Mouse (Mus musculus): ENCODE data around the gene Filip1l. TPM values are rescaled to one million over a fixed set of nuclear protein-coding genes. Genes with fewer than 3 reads are reported as not detected.

Gene Filip1l
- polyA plus RNA-seq, 1 experiment from 2014 or later: 32.6 TPM

DNA sequence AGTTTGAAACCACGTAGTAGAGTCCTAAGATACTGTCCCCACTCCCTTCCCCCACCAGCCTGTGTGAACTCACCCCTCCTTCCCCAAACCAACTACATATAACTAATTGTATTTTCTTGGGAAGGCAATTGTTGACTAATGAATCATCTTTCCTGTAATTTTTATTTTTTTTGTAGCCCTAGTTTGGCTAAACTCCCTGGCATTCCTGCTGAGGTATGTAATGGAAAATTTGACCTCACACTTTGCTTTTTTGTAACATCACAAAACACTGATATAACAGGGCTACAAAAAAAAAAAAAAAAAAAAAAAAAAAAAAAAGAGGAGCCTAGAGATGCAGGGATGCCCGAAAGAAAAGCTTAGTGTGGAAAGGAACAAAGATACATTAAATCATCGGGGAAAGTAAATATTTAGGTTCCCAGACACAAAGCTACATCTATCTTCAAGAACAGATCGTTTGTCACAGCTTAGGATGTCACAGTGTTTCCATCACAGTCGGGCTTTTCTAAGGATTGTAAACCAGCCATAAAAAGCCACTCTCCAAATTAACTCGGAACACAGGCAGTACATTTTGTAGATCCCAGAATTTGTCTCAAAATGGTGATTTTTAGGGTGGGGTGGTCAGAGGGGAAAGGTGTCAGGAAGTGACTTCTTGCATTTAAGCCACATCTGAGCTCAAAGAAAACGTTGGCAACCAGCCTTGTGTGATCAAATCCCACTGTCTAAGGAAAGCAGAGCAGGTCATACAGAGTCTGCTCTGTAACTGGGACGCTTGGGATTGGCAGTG is 68.1 kb downstream of the Filip1l start:
- Histone ChIP-seq H3K4me2 (ENCODE audit: low read depth, low read length) (no peak overlapping the region), H3K27ac (ENCODE audit: low read length) (peak overlapping the region; percentile 73), H3K4me3 (ENCODE audit: low read length) (no peak overlapping the region), H3K9ac (ENCODE audit: low read length) (no peak overlapping the region), H3K9me3 (ENCODE audit: control insufficient read depth, low read length) (no peaks in the 10 kb centered on the region), H3K27me3 (ENCODE audit: control insufficient read depth, insufficient read depth, low read depth, low read length) (no peaks in the 10 kb centered on the region), H3K4me1 (replicated peaks; ENCODE audit: control insufficient read depth, insufficient read depth, low read length) (peaks cover 27% of the 10 kb centered on the region), H3K36me3 (ENCODE audit: control insufficient read depth, insufficient read depth, low read length) (no peaks in the 10 kb centered on the region)
- peak; percentile 72 for ATAC-seq (ENCODE audit: low read depth)
- 16% methylated on average over 8 of the region's 8 CpGs for WGBS

DNA sequence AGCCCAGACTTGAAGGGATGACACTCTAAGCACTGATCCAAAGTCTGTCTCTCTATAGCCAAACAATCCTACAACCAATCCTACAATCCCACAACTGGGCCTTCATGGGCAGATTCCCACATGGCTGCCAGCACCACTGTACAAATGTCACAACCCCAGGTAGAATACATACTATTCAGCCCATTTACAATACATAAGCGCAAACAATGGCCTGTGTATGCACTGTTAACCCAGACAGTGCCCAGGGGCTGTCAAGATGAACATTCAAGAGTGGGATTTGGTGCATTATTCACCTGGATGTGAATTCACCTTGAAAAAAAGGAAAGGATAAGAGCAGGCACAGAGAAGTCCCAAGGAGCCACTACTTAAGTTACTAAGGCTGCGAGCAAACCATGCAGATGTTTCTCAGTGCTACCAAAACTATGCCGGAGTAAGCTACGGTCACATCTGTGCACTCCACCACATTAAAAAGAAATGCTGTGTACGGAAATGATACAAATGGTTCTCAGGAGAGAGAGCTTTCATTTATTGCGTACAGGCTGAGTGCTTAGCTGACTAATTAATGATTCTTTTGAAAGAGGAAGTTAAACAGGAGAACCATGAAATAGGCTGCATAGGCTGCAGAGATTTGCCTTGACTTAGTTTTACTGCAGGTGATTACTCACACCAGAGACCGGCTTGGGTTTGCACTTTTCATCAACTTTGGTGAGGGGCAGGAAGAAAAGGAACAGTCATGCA is 69.0 kb downstream of the Filip1l start:
- 59% methylated on average over 7 of the region's 7 CpGs for WGBS
- Histone ChIP-seq H3K9ac (ENCODE audit: low read length) (no peak overlapping the region), H3K27me3 (ENCODE audit: control insufficient read depth, insufficient read depth, low read depth, low read length) (no peaks in the 10 kb centered on the region), H3K4me1 (replicated peaks; ENCODE audit: control insufficient read depth, insufficient read depth, low read length) (peaks cover 25% of the 10 kb centered on the region), H3K27ac (ENCODE audit: low read length) (peak overlapping the region; percentile 54), H3K9me3 (ENCODE audit: control insufficient read depth, low read length) (no peaks in the 10 kb centered on the region), H3K4me2 (ENCODE audit: low read depth, low read length) (no peak overlapping the region), H3K4me3 (ENCODE audit: low read length) (no peak overlapping the region), H3K36me3 (ENCODE audit: control insufficient read depth, insufficient read depth, low read length) (no peaks in the 10 kb centered on the region)
- ATAC-seq (ENCODE audit: low read depth): no peak

DNA sequence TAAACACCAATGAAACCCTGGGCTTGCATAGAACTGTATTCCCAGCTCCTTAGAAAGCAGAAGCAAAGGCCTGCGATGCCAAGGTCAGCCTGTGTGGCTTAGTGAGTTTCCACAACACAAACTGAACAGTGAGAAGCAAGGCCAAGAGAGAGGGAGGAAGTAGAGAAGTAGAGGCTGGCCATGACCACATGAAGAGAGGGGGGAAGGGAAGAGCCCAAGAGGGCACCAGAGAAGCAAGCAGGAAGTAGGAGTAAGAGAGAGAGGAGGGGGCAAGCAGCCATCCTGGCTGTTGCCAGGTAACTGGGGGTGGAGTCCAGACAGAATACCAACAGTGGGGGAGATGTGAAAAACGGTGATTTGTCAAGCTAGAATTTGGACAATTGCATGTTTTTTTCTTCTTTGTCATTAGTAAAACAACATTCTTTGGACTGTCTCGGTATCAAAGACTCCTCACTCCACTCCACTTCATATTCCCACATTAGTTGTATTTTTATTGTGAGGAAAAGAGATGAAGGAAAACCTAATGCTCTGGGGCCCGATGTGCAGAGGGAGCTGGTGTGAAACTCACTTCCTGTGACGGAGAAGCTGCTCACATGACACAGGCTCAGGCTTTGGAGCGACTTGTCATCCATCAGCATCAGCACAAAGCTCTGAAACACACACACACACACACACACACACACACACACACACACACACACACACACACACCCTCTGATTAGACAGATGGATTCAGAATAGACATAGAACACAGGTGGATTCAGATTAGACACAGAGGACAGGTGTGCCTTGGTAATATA is 70.3 kb downstream of the Filip1l start:
- H3K9ac ChIP-seq (ENCODE audit: low read length): no peak overlapping the region
- ATAC-seq (ENCODE audit: low read depth): no peak
- no peaks in the 10 kb centered on the region for H3K27me3 ChIP-seq (ENCODE audit: control insufficient read depth, insufficient read depth, low read depth, low read length)
- no peak overlapping the region for H3K4me2 ChIP-seq (ENCODE audit: low read depth, low read length)
- peaks cover 23% of the 10 kb centered on the region for H3K4me1 ChIP-seq (replicated peaks; ENCODE audit: control insufficient read depth, insufficient read depth, low read length)
- H3K4me3 ChIP-seq (ENCODE audit: low read length): no peak overlapping the region
- no peaks in the 10 kb centered on the region for H3K9me3 ChIP-seq (ENCODE audit: control insufficient read depth, low read length)
- H3K36me3 ChIP-seq (ENCODE audit: control insufficient read depth, insufficient read depth, low read length): no peaks in the 10 kb centered on the region
- no peak overlapping the region for H3K27ac ChIP-seq (ENCODE audit: low read length)
- 46% methylated on average over 6 of the region's 6 CpGs for WGBS

DNA sequence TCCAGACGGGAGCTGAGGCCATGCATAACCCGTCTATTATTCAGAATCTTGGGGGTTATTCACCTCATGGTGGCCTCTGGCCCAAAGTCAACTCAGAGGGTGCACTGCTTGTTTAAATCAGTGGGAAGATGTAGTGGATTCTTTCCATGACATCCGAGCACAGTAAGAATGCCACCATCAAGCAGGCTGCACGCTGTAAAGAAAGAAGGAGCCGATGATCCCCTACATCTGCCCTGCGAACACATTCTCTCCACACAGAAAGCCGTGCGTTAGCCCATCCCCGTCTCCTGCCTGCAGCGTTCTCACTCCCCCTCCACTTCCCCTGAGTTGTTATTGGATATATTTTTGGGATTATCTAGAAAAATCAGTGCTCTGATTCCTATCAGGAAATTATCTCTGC is 73.8 kb downstream of the Filip1l start:
- Histone ChIP-seq H3K9me3 (ENCODE audit: control insufficient read depth, low read length) (no peaks in the 10 kb centered on the region), H3K4me3 (ENCODE audit: low read length) (no peak overlapping the region), H3K4me1 (replicated peaks; ENCODE audit: control insufficient read depth, insufficient read depth, low read length) (peaks cover 12% of the 10 kb centered on the region), H3K36me3 (ENCODE audit: control insufficient read depth, insufficient read depth, low read length) (no peaks in the 10 kb centered on the region), H3K27ac (ENCODE audit: low read length) (no peak overlapping the region), H3K9ac (ENCODE audit: low read length) (no peak overlapping the region), H3K4me2 (ENCODE audit: low read depth, low read length) (no peak overlapping the region), H3K27me3 (ENCODE audit: control insufficient read depth, insufficient read depth, low read depth, low read length) (no peaks in the 10 kb centered on the region)
- WGBS: 54% methylated on average over 10 of the region's 10 CpGs
- no peak for ATAC-seq (ENCODE audit: low read depth)

DNA sequence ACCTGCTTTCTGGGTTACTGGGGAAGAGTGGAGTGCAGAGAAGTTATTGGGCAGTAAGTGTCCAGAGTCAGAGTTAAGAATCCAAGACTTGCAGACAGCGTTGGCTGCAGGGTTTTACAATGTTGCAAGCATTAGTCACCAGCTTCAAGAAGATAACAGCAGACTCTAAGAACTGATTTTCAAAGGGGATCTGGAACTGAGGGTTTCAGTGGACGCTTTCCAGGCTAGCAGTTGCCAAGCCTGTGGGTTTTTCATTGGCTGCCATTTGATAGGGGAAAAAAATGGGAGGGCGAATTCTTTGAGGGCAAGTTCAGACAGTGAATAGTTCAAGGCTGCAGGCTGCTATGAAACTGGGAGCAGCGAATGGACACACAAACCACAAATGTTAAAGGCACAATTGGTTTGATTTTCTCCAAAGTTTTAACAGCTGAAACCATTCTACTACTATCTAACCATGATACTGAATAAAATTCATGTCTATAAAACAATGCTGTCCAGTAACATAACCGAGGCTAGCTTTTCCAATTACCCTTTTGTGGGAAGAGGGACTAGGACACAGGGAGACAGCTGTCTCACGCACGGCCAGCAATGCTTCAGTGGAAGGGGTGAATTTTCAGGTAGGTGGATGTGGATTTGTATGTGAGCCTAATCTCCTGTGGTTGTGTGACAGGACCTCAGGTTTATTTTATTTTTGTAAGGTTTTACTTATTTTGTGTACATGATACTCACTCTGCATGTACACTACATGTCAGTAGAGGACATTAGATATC is 74.8 kb downstream of the Filip1l start:
- Histone ChIP-seq H3K9ac (ENCODE audit: low read length) (no peak overlapping the region), H3K36me3 (ENCODE audit: control insufficient read depth, insufficient read depth, low read length) (no peaks in the 10 kb centered on the region), H3K9me3 (ENCODE audit: control insufficient read depth, low read length) (no peaks in the 10 kb centered on the region), H3K27me3 (ENCODE audit: control insufficient read depth, insufficient read depth, low read depth, low read length) (no peaks in the 10 kb centered on the region), H3K27ac (ENCODE audit: low read length) (no peak overlapping the region), H3K4me2 (ENCODE audit: low read depth, low read length) (no peak overlapping the region), H3K4me3 (ENCODE audit: low read length) (no peak overlapping the region), H3K4me1 (replicated peaks; ENCODE audit: control insufficient read depth, insufficient read depth, low read length) (peaks cover 7% of the 10 kb centered on the region)
- peak; percentile 67; the same call in 1 of the 2 replicates for ATAC-seq (ENCODE audit: low read depth)
- WGBS: 59% methylated on average over 7 of the region's 7 CpGs

DNA sequence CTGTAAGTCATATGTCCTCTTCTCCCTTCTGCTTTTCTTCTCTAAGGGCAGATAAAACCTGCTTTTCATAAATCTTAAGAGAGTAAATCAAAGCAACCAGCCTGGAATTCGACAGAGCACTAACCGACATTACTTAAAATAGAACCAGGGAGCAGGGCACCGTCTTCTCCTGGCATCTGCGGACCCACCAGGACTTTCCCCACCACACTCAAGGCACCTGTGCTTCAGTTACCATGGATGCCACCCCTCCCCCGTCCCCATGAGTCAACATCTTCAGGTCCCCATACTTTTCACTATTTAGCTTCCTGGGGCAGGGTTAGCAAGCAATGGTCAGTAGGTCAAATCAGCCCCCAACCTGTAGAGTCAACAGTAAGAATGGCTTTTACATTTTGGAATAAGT is 76.1 kb downstream of the Filip1l start:
- WGBS: 56% methylated on average over 5 of the region's 5 CpGs
- H3K4me3 ChIP-seq (ENCODE audit: low read length): no peak overlapping the region
- no peaks in the 10 kb centered on the region for H3K27me3 ChIP-seq (ENCODE audit: control insufficient read depth, insufficient read depth, low read depth, low read length)
- H3K4me1 ChIP-seq (replicated peaks; ENCODE audit: control insufficient read depth, insufficient read depth, low read length): peaks cover 2% of the 10 kb centered on the region; the same call in 1 of the 2 replicates
- no peak overlapping the region for H3K9ac ChIP-seq (ENCODE audit: low read length)
- no peaks in the 10 kb centered on the region for H3K9me3 ChIP-seq (ENCODE audit: control insufficient read depth, low read length)
- ATAC-seq (ENCODE audit: low read depth): no peak
- no peaks in the 10 kb centered on the region for H3K36me3 ChIP-seq (ENCODE audit: control insufficient read depth, insufficient read depth, low read length)
- H3K4me2 ChIP-seq (ENCODE audit: low read depth, low read length): no peak overlapping the region
- H3K27ac ChIP-seq (ENCODE audit: low read length): no peak overlapping the region

DNA sequence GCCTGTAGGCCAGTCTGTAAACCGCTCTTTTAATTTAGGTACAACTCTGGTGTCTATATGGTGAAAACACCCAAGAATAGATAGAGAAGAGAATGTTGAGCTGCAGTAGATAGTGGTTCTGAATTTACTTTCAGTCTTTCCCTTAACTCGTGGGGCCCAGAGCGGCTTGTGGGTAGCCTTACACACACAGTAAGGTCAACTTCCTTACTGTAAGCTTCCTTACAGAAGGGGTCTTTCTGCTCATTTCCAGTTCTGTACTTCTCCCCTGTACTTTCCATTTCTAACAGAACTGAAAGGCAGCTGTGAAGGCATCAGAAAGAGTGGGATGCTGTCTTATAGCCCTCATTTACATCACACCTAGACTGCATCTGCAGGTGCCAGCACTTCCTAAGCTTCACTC is 78.4 kb downstream of the Filip1l start:
- Histone ChIP-seq H3K4me1 (replicated peaks; ENCODE audit: control insufficient read depth, insufficient read depth, low read length) (peaks cover 2% of the 10 kb centered on the region; the same call in 1 of the 2 replicates), H3K36me3 (ENCODE audit: control insufficient read depth, insufficient read depth, low read length) (no peaks in the 10 kb centered on the region), H3K9me3 (ENCODE audit: control insufficient read depth, low read length) (no peaks in the 10 kb centered on the region), H3K27ac (ENCODE audit: low read length) (no peak overlapping the region), H3K27me3 (ENCODE audit: control insufficient read depth, insufficient read depth, low read depth, low read length) (no peaks in the 10 kb centered on the region), H3K4me3 (ENCODE audit: low read length) (no peak overlapping the region), H3K4me2 (ENCODE audit: low read depth, low read length) (no peak overlapping the region), H3K9ac (ENCODE audit: low read length) (no peak overlapping the region)
- 84% methylated on average over 3 of the region's 3 CpGs for WGBS
- ATAC-seq (ENCODE audit: low read depth): no peak

DNA sequence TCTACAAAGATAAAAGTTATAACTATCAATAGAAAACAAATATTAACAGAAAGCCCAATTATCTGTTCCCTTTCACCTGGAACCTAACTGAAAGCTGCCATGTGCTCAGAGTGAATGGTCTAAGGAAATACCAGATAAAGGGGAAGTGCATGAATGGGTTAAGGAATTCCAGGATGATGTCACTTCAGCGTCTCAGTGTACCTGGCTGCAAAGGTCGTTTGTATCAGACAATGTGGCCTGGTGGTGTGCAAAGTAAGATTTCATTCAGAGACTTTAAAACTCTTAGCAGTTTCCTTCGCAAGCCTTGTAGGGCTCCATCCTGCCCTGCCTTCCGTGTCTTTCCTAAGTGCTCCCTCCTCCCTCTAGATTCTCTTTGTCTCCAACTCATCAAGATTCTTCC is 80.3 kb downstream of the Filip1l start:
- no peak overlapping the region for H3K4me2 ChIP-seq (ENCODE audit: low read depth, low read length)
- WGBS: 58% methylated on average over 4 of the region's 4 CpGs
- no peak overlapping the region for H3K27ac ChIP-seq (ENCODE audit: low read length)
- no peaks in the 10 kb centered on the region for H3K36me3 ChIP-seq (ENCODE audit: control insufficient read depth, insufficient read depth, low read length)
- ATAC-seq (ENCODE audit: low read depth): no peak
- H3K4me1 ChIP-seq (replicated peaks; ENCODE audit: control insufficient read depth, insufficient read depth, low read length): peaks cover 3% of the 10 kb centered on the region; the same call in 1 of the 2 replicates
- no peak overlapping the region for H3K9ac ChIP-seq (ENCODE audit: low read length)
- H3K4me3 ChIP-seq (ENCODE audit: low read length): no peak overlapping the region
- no peaks in the 10 kb centered on the region for H3K27me3 ChIP-seq (ENCODE audit: control insufficient read depth, insufficient read depth, low read depth, low read length)
- H3K9me3 ChIP-seq (ENCODE audit: control insufficient read depth, low read length): no peaks in the 10 kb centered on the region
